Mouse (Mus musculus): ENCODE measurements around the gene Zswim1.

DNA sequence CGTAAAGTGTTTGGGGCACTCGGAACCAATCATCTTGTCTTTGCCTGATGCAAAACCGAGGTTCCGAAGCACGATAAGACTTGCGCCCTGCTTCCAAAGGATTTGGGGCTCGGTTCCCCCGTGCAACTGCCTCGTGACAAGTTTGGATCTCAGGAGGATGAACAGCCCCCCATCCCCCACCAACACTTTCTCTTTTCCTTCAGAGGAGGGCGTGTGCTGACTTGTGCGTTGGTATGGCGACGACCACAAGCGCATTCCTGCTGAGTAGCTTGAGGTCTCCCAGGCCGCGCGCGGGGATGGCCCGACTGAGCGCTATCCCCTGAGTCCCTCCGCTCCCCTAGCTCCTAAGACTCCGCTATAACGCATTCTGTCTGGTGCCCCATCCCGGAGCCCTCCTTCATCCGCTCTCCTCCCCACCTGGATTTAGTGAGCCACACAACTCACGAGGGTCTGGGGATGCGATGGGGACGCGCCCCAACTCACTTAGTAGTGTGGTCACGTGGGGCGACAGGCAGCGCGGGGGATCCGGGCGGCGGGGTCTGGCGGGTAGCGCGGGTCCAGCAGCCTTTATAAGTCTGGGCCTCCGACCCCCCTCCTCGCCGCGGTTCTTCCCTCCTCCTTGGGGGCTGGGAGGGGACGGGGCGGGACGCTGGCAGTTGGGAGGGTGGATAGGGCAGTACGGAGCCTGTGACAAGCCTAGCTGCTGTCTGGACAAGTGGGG lies 34.8 kb downstream of the Zswim1 start, which contains the start of gene Pltp:
- TF ChIP-seq TAL1 (IDR thresholded peaks at IDR 0.05; ENCODE audit: low read length) (no peak), GATA1 (IDR thresholded peaks at IDR 0.05; ENCODE audit: low read length) (no peak)

All from erythroblast, embryonic 14.5 days (primary cell).